Mouse (Mus musculus) bone marrow, adult 2 months (tissue): ENCODE measurements around the gene Tmem234.

Source experiments
- CTCF ChIP-seq: fragments of 200-500 bp; IDR thresholded peaks from 2 replicates; pipeline ENCODE4 v1.5.1; 2011; ENCODE audit warnings: low read length, control low read depth; ENCODE audit not compliant: control insufficient read depth, insufficient read depth
- POLR2A ChIP-seq: fragments of 200-500 bp; IDR thresholded peaks from 2 replicates; pipeline ENCODE4 v1.6.1; 2011; ENCODE audit warnings: low read depth, mild to moderate bottlenecking, control low read depth, low read length, borderline replicate concordance; ENCODE audit not compliant: control insufficient read depth

DNA sequence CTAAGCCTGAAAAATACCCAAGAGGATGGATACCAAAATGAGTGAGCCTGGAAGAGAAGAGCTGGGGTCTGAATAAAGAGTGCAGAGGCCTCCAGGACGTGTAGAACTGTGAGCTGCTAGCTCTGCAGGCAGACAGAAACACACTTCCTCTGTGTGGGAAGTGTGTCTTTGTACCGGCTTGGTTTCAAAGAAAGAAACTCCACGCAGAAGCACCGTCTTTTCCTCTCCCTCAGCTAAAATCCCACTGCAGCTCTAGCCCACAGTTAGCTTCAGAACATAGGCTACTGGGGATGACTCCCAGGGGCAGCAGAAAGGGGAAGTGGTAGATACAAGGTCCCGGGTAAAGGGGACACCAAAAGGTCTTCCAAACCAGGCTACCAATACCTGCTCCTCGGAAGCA, 44.7 kb downstream of the Tmem234 start:
- no peak for TF ChIP-seq POLR2A
- no peak for TF ChIP-seq CTCF
